Mouse (Mus musculus): ENCODE data around the gene Thoc7.

Thoc7 gene

GRCm38 (mm10) chr14:13933290-13934051 is 28.2 kb downstream of the Thoc7 start:
- no peak for DNase-seq

GRCm38 (mm10) chr14:13917630-13918029 is 44.0 kb downstream of the Thoc7 start:
- DNase-seq, result peak; percentile 54

GRCm38 (mm10) chr14:13917208-13917607 is 44.4 kb downstream of the Thoc7 start:
- DNase-seq, result no peak

GRCm38 (mm10) chr14:13915207-13915606 is 46.4 kb downstream of the Thoc7 start:
- DNase-seq, result no peak

- DNase-seq, result no peak
Observed at GRCm38 (mm10) chr14:13914387-13915082, 47.1 kb downstream of the Thoc7 start, which contains the start of gene Gm281. TSS of gene Gm281 (minus strand) at chr14:13914478.

GRCm38 (mm10) chr14:13910148-13910547 is 51.5 kb downstream of the Thoc7 start:
- DNase-seq, result no peak

- DNase-seq, result no peak
Observed at GRCm38 (mm10) chr14:13907145-13907544, 54.5 kb downstream of the Thoc7 start.

- no peak for DNase-seq
Observed at GRCm38 (mm10) chr14:13906461-13906860, 55.2 kb downstream of the Thoc7 start.

- DNase-seq, result peak; percentile 67
Observed at GRCm38 (mm10) chr14:13901611-13902067, 60.0 kb downstream of the Thoc7 start.
